Mouse (Mus musculus): ENCODE data around the gene Hsd3b7. TPM values are rescaled to one million over a fixed set of nuclear protein-coding genes. Genes with fewer than 3 reads are reported as not detected.

Hsd3b7 gene
- 12.2 and 12.5 TPM in 2 replicates for polyA plus RNA-seq (2015; fragmentation: Nextera tagmentation; extraction: Ambion mirVana)

GRCm38 (mm10) chr7:127800435-127801009, at the start of gene Hsd3b7:
Hsd3b7 (plus strand) TSS chr7:127800604.

DNA sequence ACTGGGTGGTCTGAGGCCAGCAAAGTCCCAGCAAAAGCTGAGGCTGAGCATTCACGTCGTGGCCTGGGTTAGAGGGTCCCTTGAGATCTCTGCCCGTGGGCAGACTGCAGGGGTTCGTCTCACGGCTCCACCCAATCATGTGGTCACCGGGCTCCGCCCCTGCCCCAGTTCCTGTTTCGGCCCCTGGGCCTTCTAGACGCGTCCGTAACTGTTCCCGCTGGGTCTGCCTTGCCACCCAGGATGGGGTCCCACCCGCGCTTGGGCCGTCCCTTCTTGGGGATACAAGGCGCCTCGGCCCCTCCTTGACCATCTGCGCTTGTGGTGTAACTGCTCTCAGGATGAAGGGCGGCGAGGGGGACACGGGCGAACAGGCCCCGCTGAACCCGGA, 30.8 kb upstream of the Hsd3b7 start, which contains the start of gene Orai3:
TSS of gene Orai3 (plus strand) at position 165 of the 388 bp plus-strand sequence.

DNA sequence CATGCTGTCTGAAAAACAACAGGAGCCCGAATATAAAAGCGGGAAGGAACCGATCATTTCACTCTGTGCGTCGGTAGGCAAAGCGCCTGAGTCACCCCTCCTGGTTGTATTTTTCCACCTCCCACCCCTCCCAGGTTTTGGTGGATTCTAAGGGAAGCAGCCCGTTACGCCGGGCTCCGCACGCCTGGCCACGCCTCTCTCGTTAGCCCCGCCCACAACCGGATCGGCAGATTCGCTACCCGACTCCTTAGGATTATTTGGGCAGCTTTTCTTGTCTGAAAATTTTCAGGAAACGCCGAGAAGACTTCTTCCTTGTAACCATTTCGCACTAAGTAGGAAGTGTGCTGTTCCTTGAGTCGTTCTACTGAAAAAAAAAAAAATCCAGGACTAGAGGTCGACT, 24.0 kb upstream of the Hsd3b7 start, which contains the start of gene Setd1a:
TSS of gene Setd1a (plus strand) at position 245 of the 400 bp plus-strand sequence.

DNA sequence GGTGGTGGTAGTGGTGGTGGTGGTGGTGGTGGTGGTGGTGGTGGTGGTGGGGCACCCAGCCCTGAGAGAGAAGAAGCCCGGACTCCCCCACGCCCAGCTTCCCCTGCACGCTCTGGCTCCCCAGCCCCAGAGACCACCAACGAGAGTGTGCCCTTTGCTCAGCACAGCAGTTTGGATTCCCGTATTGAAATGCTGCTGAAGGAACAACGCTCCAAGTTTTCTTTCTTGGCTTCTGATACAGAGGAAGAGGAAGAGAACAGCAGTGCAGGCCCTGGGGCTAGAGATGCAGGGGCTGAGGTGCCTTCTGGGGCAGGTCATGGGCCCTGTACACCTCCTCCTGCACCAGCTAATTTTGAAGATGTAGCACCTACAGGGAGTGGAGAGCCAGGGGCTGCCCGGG, 15.1 kb upstream of the Hsd3b7 start, which contains the start of gene Gm49388:
TSS of gene Gm49388 (plus strand) at position 301 of the 400 bp plus-strand sequence.

DNA sequence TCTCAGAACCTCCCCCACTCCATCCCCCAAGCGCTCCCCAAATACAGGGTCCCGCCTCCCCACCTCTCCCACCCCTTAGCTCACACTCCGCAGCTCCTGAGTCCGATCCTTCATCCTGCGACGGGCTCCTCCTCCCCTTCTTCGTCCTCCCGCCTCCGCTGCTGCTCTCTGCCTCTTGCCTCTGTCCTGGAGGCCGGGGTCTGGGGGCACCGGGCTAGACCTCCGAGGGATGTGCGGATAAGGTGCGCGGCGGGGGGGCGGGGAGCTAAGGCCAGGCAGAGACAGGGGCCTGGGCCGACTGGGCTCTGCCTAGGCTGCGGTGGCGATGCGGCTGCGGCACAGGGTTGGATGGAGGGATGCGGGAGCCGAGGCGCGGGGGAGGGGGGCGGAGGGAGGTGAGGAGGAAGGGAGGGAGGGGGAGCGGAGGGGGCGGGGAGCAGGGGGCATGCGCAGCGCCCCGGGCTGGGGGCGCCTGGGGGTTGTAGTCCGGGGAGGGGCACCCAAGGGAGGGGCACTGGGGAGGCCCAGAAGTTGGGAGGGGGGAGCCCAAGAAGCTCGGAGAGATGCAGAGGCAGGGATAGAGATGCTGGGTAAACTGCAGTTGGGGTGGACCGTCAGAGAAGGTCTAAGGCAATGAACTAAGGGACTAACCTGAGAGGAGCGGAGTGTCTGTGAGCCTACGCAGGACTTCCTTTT, 23.9 kb downstream of the Hsd3b7 start, which contains the start of the genes Stx4a and Stx1b:
TSS of gene Stx4a (plus strand) at position 119 of the 696 bp plus-strand sequence.
TSS of gene Stx1b (minus strand) at position 374 of the 696 bp plus-strand sequence.

Other genes starting within 250 kb of the Hsd3b7 start
- gene Tmem265, start 239.2 kb upstream of the Hsd3b7 start, polyA plus RNA-seq (2015; fragmentation: Nextera tagmentation; extraction: Ambion mirVana), result 4.3 and 4.5 TPM in 2 replicates
- 52.7 and 66.9 TPM in 2 replicates for gene Phkg2, start 227.3 kb upstream of the Hsd3b7 start, polyA plus RNA-seq (2015; fragmentation: Nextera tagmentation; extraction: Ambion mirVana)
- 9.6 and 12.3 TPM in 2 replicates for gene Ccdc189, start 212.0 kb upstream of the Hsd3b7 start, polyA plus RNA-seq (2015; fragmentation: Nextera tagmentation; extraction: Ambion mirVana)
- gene Rnf40, start 211.8 kb upstream of the Hsd3b7 start, polyA plus RNA-seq (2015; fragmentation: Nextera tagmentation; extraction: Ambion mirVana), result 26.0 and 28.3 TPM in 2 replicates
- 11.1 and 11.4 TPM in 2 replicates for gene Zfp629, start 184.8 kb upstream of the Hsd3b7 start, polyA plus RNA-seq (2015; fragmentation: Nextera tagmentation; extraction: Ambion mirVana)
- 59.4 and 60.7 TPM in 2 replicates for gene Bcl7c, start 91.7 kb upstream of the Hsd3b7 start, polyA plus RNA-seq (2015; fragmentation: Nextera tagmentation; extraction: Ambion mirVana)
- gene Ctf1, start 87.9 kb upstream of the Hsd3b7 start, polyA plus RNA-seq (2015; fragmentation: Nextera tagmentation; extraction: Ambion mirVana), result 5.3 and 5.8 TPM in 2 replicates
- 0.08 TPM in 1 of 2 replicates, not detected in the other for gene Ctf2, start 68.4 kb upstream of the Hsd3b7 start, polyA plus RNA-seq (2015; fragmentation: Nextera tagmentation; extraction: Ambion mirVana)
- gene Fbxl19, start 56.1 kb upstream of the Hsd3b7 start, polyA plus RNA-seq (2015; fragmentation: Nextera tagmentation; extraction: Ambion mirVana), result 7.4 and 8.8 TPM in 2 replicates
- gene Orai3, start 30.8 kb upstream of the Hsd3b7 start, polyA plus RNA-seq (2015; fragmentation: Nextera tagmentation; extraction: Ambion mirVana), result 13.2 and 13.7 TPM in 2 replicates
- gene Setd1a, start 23.9 kb upstream of the Hsd3b7 start, polyA plus RNA-seq (2015; fragmentation: Nextera tagmentation; extraction: Ambion mirVana), result 17.7 and 18.5 TPM in 2 replicates
- not detected in 2 replicates for gene Gm49388, start 15.0 kb upstream of the Hsd3b7 start, polyA plus RNA-seq (2015; fragmentation: Nextera tagmentation; extraction: Ambion mirVana)
- 28.1 and 32.5 TPM in 2 replicates for gene Stx4a, start 23.7 kb downstream of the Hsd3b7 start, polyA plus RNA-seq (2015; fragmentation: Nextera tagmentation; extraction: Ambion mirVana)
- gene Stx1b, start 23.9 kb downstream of the Hsd3b7 start, polyA plus RNA-seq (2015; fragmentation: Nextera tagmentation; extraction: Ambion mirVana), result 78.8 and 97.1 TPM in 2 replicates
- gene Zfp646, start 75.6 kb downstream of the Hsd3b7 start, polyA plus RNA-seq (2015; fragmentation: Nextera tagmentation; extraction: Ambion mirVana), result 3.8 and 4.5 TPM in 2 replicates
- 21.9 and 22.7 TPM in 2 replicates for gene Zfp668, start 76.2 kb downstream of the Hsd3b7 start, polyA plus RNA-seq (2015; fragmentation: Nextera tagmentation; extraction: Ambion mirVana)
- gene Prss53, start 90.4 kb downstream of the Hsd3b7 start, polyA plus RNA-seq (2015; fragmentation: Nextera tagmentation; extraction: Ambion mirVana), result 0.76 and 0.77 TPM in 2 replicates
- not detected in 2 replicates for gene Gm21974, start 94.8 kb downstream of the Hsd3b7 start, polyA plus RNA-seq (2015; fragmentation: Nextera tagmentation; extraction: Ambion mirVana)
- gene Vkorc1, start 95.0 kb downstream of the Hsd3b7 start, polyA plus RNA-seq (2015; fragmentation: Nextera tagmentation; extraction: Ambion mirVana), result 94.0 and 98.3 TPM in 2 replicates
- gene Bckdk, start 103.5 kb downstream of the Hsd3b7 start, polyA plus RNA-seq (2015; fragmentation: Nextera tagmentation; extraction: Ambion mirVana), result 59.5 and 62.2 TPM in 2 replicates
- 32.9 and 34.4 TPM in 2 replicates for gene Kat8, start 111.9 kb downstream of the Hsd3b7 start, polyA plus RNA-seq (2015; fragmentation: Nextera tagmentation; extraction: Ambion mirVana)
- gene Prss8, start 129.5 kb downstream of the Hsd3b7 start, polyA plus RNA-seq (2015; fragmentation: Nextera tagmentation; extraction: Ambion mirVana), result 0.75 and 0.80 TPM in 2 replicates
- gene Prss36, start 146.1 kb downstream of the Hsd3b7 start, polyA plus RNA-seq (2015; fragmentation: Nextera tagmentation; extraction: Ambion mirVana), result 18.5 and 19.6 TPM in 2 replicates
- gene Fus, start 166.9 kb downstream of the Hsd3b7 start, polyA plus RNA-seq (2015; fragmentation: Nextera tagmentation; extraction: Ambion mirVana), result 283 and 308 TPM in 2 replicates
- 13.0 and 15.8 TPM in 2 replicates for gene Pycard, start 193.3 kb downstream of the Hsd3b7 start, polyA plus RNA-seq (2015; fragmentation: Nextera tagmentation; extraction: Ambion mirVana)
- not detected in 2 replicates for gene Trim72, start 203.3 kb downstream of the Hsd3b7 start, polyA plus RNA-seq (2015; fragmentation: Nextera tagmentation; extraction: Ambion mirVana)

All from neural tube, postnatal 0 days (tissue).